Mouse (Mus musculus) forebrain, embryonic 12.5 days (tissue): ENCODE data around the gene Ctnnd2. TPM values are rescaled to one million over a fixed set of nuclear protein-coding genes. Genes with fewer than 3 reads are reported as not detected.
A peak's percentile ranks its signal among the peaks of the same experiment; 100 is the strongest.

Experiments used
- ATAC-seq: fragments of 200-750 bp; cut with Nextera tagmentation; 2 replicates; pipeline ENCODE4 v1.8.0; 2017; ENCODE audit warnings: moderate TSS enrichment; ENCODE audit not compliant: low FRiP score
- H3K27ac ChIP-seq: fragments of 300-500 bp; sonication (generic); 2 replicates; pipeline ENCODE4 v1.5.1; 2016; ENCODE audit warnings: mild to moderate bottlenecking
- H3K27me3 ChIP-seq: fragments of 300-500 bp; sonication (generic); 2 replicates; pipeline ENCODE4 v1.6.1; 2016; ENCODE audit warnings: mild to moderate bottlenecking
- H3K36me3 ChIP-seq: fragments of 300-500 bp; sonication (generic); replicated peaks from 2 replicates; pipeline ENCODE4 v1.6.1; 2016; ENCODE audit warnings: mild to moderate bottlenecking
- H3K4me1 ChIP-seq: fragments of 300-500 bp; sonication (generic); 2 replicates; pipeline ENCODE4 v1.6.1; 2016
- H3K4me2 ChIP-seq: fragments of 300-500 bp; sonication (generic); 2 replicates; pipeline ENCODE4 v1.6.1; 2016; ENCODE audit warnings: mild to moderate bottlenecking, moderate library complexity
- H3K4me3 ChIP-seq: fragments of 300-500 bp; sonication (generic); replicated peaks from 2 replicates; pipeline ENCODE4 v1.5.1; 2016; ENCODE audit warnings: mild to moderate bottlenecking
- H3K9ac ChIP-seq: fragments of 300-500 bp; sonication (generic); 2 replicates; pipeline ENCODE4 v1.6.1; 2016; ENCODE audit warnings: mild to moderate bottlenecking
- H3K9me3 ChIP-seq: fragments of 300-500 bp; sonication (generic); 2 replicates; pipeline ENCODE4 v1.6.1; 2016
- WGBS: fragments of 180-500 bp; shearing (Covaris S2); methylation state at CpG from one replicate; pipeline ENCODE4 v1.1.7; 2016; 5-methylcytosine and 5-hydroxymethylcytosine counted together
- polyA plus RNA-seq: library from polyadenylated mRNA; unstranded; fragments of >200 nt; fragmentation: Nextera tagmentation; extraction: Ambion mirVana; gene quantifications from 2 replicates; pipeline ENCODE4 v1.2.1, GENCODE M21; 2016

Ctnnd2 gene
- polyA plus RNA-seq, 1 experiment from 2014 or later, result 60.2 TPM

GRCm38 (mm10) chr15:30272326-30272725 lies 99.9 kb downstream of the Ctnnd2 start:
- no peaks in the 10 kb centered on the region for H3K27me3 ChIP-seq
- H3K36me3 ChIP-seq, result no peaks in the 10 kb centered on the region
- 88% methylated on average over 4 of the region's 4 CpGs for WGBS
- no peaks in the 10 kb centered on the region for H3K9me3 ChIP-seq
- no peak overlapping the region for H3K4me2 ChIP-seq
- H3K9ac ChIP-seq, result no peak overlapping the region
- H3K4me3 ChIP-seq, result no peak overlapping the region
- peaks cover 13% of the 10 kb centered on the region; the same call in 1 of the 2 replicates for H3K4me1 ChIP-seq
- no peak overlapping the region for H3K27ac ChIP-seq
- ATAC-seq, result no peak

- Histone ChIP-seq H3K27me3 (no peaks in the 10 kb centered on the region), H3K27ac (no peak overlapping the region), H3K36me3 (no peaks in the 10 kb centered on the region), H3K4me3 (no peak overlapping the region), H3K4me2 (no peak overlapping the region), H3K9me3 (no peaks in the 10 kb centered on the region), H3K9ac (no peak overlapping the region), H3K4me1 (peaks cover 17% of the 10 kb centered on the region; the same call in 1 of the 2 replicates)
- WGBS, result 52% methylated on average over 5 of the region's 5 CpGs
- ATAC-seq, result peak; percentile 65; the same call in 1 of the 2 replicates
Observed at GRCm38 (mm10) chr15:30275721-30276120, 103.3 kb downstream of the Ctnnd2 start.

GRCm38 (mm10) chr15:30276691-30277090 lies 104.3 kb downstream of the Ctnnd2 start:
- Histone ChIP-seq H3K9me3 (no peaks in the 10 kb centered on the region), H3K4me2 (no peak overlapping the region), H3K9ac (no peak overlapping the region), H3K4me1 (peaks cover 13% of the 10 kb centered on the region; the same call in 1 of the 2 replicates), H3K27me3 (no peaks in the 10 kb centered on the region), H3K4me3 (no peak overlapping the region), H3K36me3 (no peaks in the 10 kb centered on the region), H3K27ac (no peak overlapping the region)
- WGBS, result 82% methylated on average over 4 of the region's 4 CpGs
- no peak for ATAC-seq

- Histone ChIP-seq H3K4me1 (peaks cover 13% of the 10 kb centered on the region; the same call in 1 of the 2 replicates), H3K4me2 (no peak overlapping the region), H3K36me3 (no peaks in the 10 kb centered on the region), H3K27me3 (no peaks in the 10 kb centered on the region), H3K9me3 (no peaks in the 10 kb centered on the region), H3K4me3 (no peak overlapping the region), H3K9ac (no peak overlapping the region), H3K27ac (no peak overlapping the region)
- WGBS, result 74% methylated on average over 4 of the region's 4 CpGs
- ATAC-seq, result no peak
Observed at GRCm38 (mm10) chr15:30278610-30279009, 106.2 kb downstream of the Ctnnd2 start.

- WGBS, result 90% methylated on average over 15 of the region's 15 CpGs
- H3K9me3 ChIP-seq, result no peaks in the 10 kb centered on the region
- no peaks in the 10 kb centered on the region for H3K36me3 ChIP-seq
- no peak overlapping the region for H3K4me3 ChIP-seq
- H3K4me1 ChIP-seq, result no peaks in the 10 kb centered on the region
- H3K9ac ChIP-seq, result no peak overlapping the region
- H3K4me2 ChIP-seq, result no peak overlapping the region
- H3K27ac ChIP-seq, result no peak overlapping the region
- no peak for ATAC-seq
- no peaks in the 10 kb centered on the region for H3K27me3 ChIP-seq
Observed at GRCm38 (mm10) chr15:30285572-30286244, 113.3 kb downstream of the Ctnnd2 start.

GRCm38 (mm10) chr15:30286245-30286642 lies 113.9 kb downstream of the Ctnnd2 start:
- Histone ChIP-seq H3K4me3 (no peak overlapping the region), H3K27me3 (no peaks in the 10 kb centered on the region), H3K27ac (no peak overlapping the region), H3K9me3 (no peaks in the 10 kb centered on the region), H3K9ac (no peak overlapping the region), H3K4me2 (no peak overlapping the region), H3K36me3 (no peaks in the 10 kb centered on the region), H3K4me1 (no peaks in the 10 kb centered on the region)
- WGBS, result 89% methylated on average over 7 of the region's 7 CpGs
- ATAC-seq, result no peak

- ATAC-seq, result no peak
- Histone ChIP-seq H3K4me3 (no peak overlapping the region), H3K27me3 (no peaks in the 10 kb centered on the region), H3K4me1 (no peaks in the 10 kb centered on the region), H3K36me3 (no peaks in the 10 kb centered on the region), H3K9me3 (0 out of 2 replicates have a peak, but pooled peaks cover 7% of the 10 kb centered on the region), H3K9ac (no peak overlapping the region), H3K4me2 (no peak overlapping the region), H3K27ac (no peak overlapping the region)
- WGBS, result 71% methylated on average over 2 of the region's 2 CpGs
Observed at GRCm38 (mm10) chr15:30302824-30303223, 130.4 kb downstream of the Ctnnd2 start.

GRCm38 (mm10) chr15:30306437-30306836 lies 134.0 kb downstream of the Ctnnd2 start:
- H3K9me3 ChIP-seq, result 0 out of 2 replicates have a peak, but pooled peaks cover 2% of the 10 kb centered on the region
- no peak for ATAC-seq
- WGBS, result 88% methylated on average over 7 of the region's 7 CpGs
- no peak overlapping the region for H3K9ac ChIP-seq
- no peak overlapping the region for H3K27ac ChIP-seq
- no peak overlapping the region for H3K4me3 ChIP-seq
- H3K27me3 ChIP-seq, result no peaks in the 10 kb centered on the region
- H3K4me1 ChIP-seq, result no peaks in the 10 kb centered on the region
- no peaks in the 10 kb centered on the region for H3K36me3 ChIP-seq
- no peak overlapping the region for H3K4me2 ChIP-seq

- Histone ChIP-seq H3K27ac (no peak overlapping the region), H3K36me3 (no peaks in the 10 kb centered on the region), H3K9ac (no peak overlapping the region), H3K27me3 (no peaks in the 10 kb centered on the region), H3K4me3 (no peak overlapping the region), H3K4me2 (no peak overlapping the region), H3K4me1 (no peaks in the 10 kb centered on the region), H3K9me3 (0 out of 2 replicates have a peak, but pooled peaks cover 2% of the 10 kb centered on the region)
- ATAC-seq, result no peak
- WGBS, result 94% methylated on average over 2 of the region's 2 CpGs
Observed at GRCm38 (mm10) chr15:30322543-30322942, 150.2 kb downstream of the Ctnnd2 start.

GRCm38 (mm10) chr15:30333336-30334310 lies 161.2 kb downstream of the Ctnnd2 start:
- no peak overlapping the region for H3K27ac ChIP-seq

GRCm38 (mm10) chr15:30338585-30339197 lies 166.3 kb downstream of the Ctnnd2 start:
- no peak overlapping the region for H3K4me3 ChIP-seq
- H3K9me3 ChIP-seq, result no peaks in the 10 kb centered on the region
- no peak overlapping the region for H3K4me2 ChIP-seq
- no peaks in the 10 kb centered on the region for H3K4me1 ChIP-seq
- H3K27me3 ChIP-seq, result no peaks in the 10 kb centered on the region
- no peak for ATAC-seq
- WGBS, result 83% methylated on average over 6 of the region's 6 CpGs
- no peak overlapping the region for H3K9ac ChIP-seq
- H3K27ac ChIP-seq, result no peak overlapping the region
- H3K36me3 ChIP-seq, result no peaks in the 10 kb centered on the region

More at GRCm38 (mm10) chr15:30333336-30334310, 161.2 kb downstream of the Ctnnd2 start:
- H3K4me2 ChIP-seq, result no peak overlapping the region
- H3K9ac ChIP-seq, result no peak overlapping the region
- no peaks in the 10 kb centered on the region for H3K36me3 ChIP-seq
- H3K9me3 ChIP-seq, result no peaks in the 10 kb centered on the region
- H3K4me1 ChIP-seq, result no peaks in the 10 kb centered on the region
- H3K4me3 ChIP-seq, result no peak overlapping the region
- 69% methylated on average over 2 of the region's 2 CpGs for WGBS
- no peaks in the 10 kb centered on the region for H3K27me3 ChIP-seq
- no peak for ATAC-seq

GRCm38 (mm10) chr15:30345754-30346153 lies 173.4 kb downstream of the Ctnnd2 start:
- H3K27me3 ChIP-seq, result no peaks in the 10 kb centered on the region
- no peak overlapping the region for H3K27ac ChIP-seq
- H3K9ac ChIP-seq, result no peak overlapping the region
- H3K4me2 ChIP-seq, result no peak overlapping the region
- WGBS, result 92% methylated on average over 5 of the region's 5 CpGs
- H3K36me3 ChIP-seq, result no peaks in the 10 kb centered on the region
- H3K4me1 ChIP-seq, result no peaks in the 10 kb centered on the region
- ATAC-seq, result no peak
- H3K9me3 ChIP-seq, result no peaks in the 10 kb centered on the region
- no peak overlapping the region for H3K4me3 ChIP-seq
